Mouse (Mus musculus) G1E (cell line): ENCODE results near the gene Cish. TPM values are rescaled to one million over a fixed set of nuclear protein-coding genes. Genes with fewer than 3 reads are reported as not detected.

Experiments
- ATAC-seq: 2 replicates; pipeline ENCODE4 v1.8.0; 2016; ENCODE audit warnings: mild to moderate bottlenecking; ENCODE audit not compliant: insufficient number of reproducible peaks, poor library complexity, low FRiP score, severe bottlenecking; ENCODE audit errors: extremely low read depth
- DNase-seq: peaks from one replicate; pipeline ENCODE4 v3.0.0; 2012; ENCODE audit warnings: low spot score
- H3K27me3 ChIP-seq: 2 replicates; pipeline ENCODE4 v1.6.1; 2012; ENCODE audit warnings: mild to moderate bottlenecking, low read length, inconsistent platforms; ENCODE audit not compliant: insufficient read depth
- H3K36me3 ChIP-seq: replicated peaks from 2 replicates; pipeline ENCODE3; 2012; ENCODE audit warnings: mild to moderate bottlenecking, inconsistent platforms
- H3K4me1 ChIP-seq: 2 replicates; pipeline ENCODE4 v1.6.1; 2012; ENCODE audit warnings: low read depth, low read length, inconsistent platforms, mixed read lengths; ENCODE audit not compliant: insufficient read depth
- H3K4me3 ChIP-seq: 2 replicates; pipeline ENCODE4 v1.5.1; 2012; ENCODE audit warnings: low read depth, mild to moderate bottlenecking, inconsistent platforms, low read length, moderate library complexity, mixed read lengths
- H3K9me3 ChIP-seq: replicated peaks from 2 replicates; pipeline ENCODE4 v1.6.1; 2012; ENCODE audit warnings: inconsistent platforms
- CTCF ChIP-seq: IDR thresholded peaks from 2 replicates; pipeline ENCODE4 v1.5.1; 2012; ENCODE audit warnings: low read depth, low read length, inconsistent platforms, mixed read lengths
- GATA1 ChIP-seq: IDR thresholded peaks from 2 replicates; pipeline ENCODE4 v1.6.1; 2012; ENCODE audit warnings: borderline replicate concordance, low read length, inconsistent platforms, mixed read lengths
- GATA2 ChIP-seq: IDR thresholded peaks from 2 replicates; pipeline ENCODE4 v1.6.1; 2012; ENCODE audit warnings: low read depth, low read length, inconsistent platforms, borderline replicate concordance
- POLR2AphosphoS5 ChIP-seq: IDR thresholded peaks from 2 replicates; pipeline ENCODE4 v1.6.1; 2012; ENCODE audit warnings: low read depth, low read length, inconsistent platforms; ENCODE audit not compliant: insufficient replicate concordance
- TAL1 ChIP-seq: conservative IDR thresholded peaks from 2 replicates; pipeline ENCODE4 v1.6.1; 2012; ENCODE audit warnings: low read depth, low read length, inconsistent platforms, mixed read lengths
- polyA plus RNA-seq: library from polyadenylated mRNA; stranded (reverse); fragments of >175 nt; gene quantifications from 2 replicates; pipeline ENCODE4 v1.2.3, GENCODE M21; 2012
- total RNA-seq, 2 experiments: library from RNA; stranded (forward) in 1 of 2; stranded (reverse) in 1 of 2; fragments of 200-1000 nt in 1 of 2; fragments of >200 nt in 1 of 2; fragmentation: Nextera tagmentation in 1 of 2; gene quantifications; 2 replicates each; pipeline ENCODE4 v1.2.3; 2014 to 2017

Cish gene
- total and polyA plus RNA-seq, 3 experiments, result 24.7 to 151 (median 106) TPM

GRCm38 (mm10) chr9:107340911-107341645 lies 45.3 kb downstream of the Cish start:
- no peak for ATAC-seq
- TF ChIP-seq GATA2, result no peak
- no peak for TF ChIP-seq CTCF
- TF ChIP-seq GATA1, result no peak

GRCm38 (mm10) chr9:107342201-107342709 lies 46.4 kb downstream of the Cish start:
- Histone ChIP-seq H3K9me3 (no peaks in the 10 kb centered on the region), H3K4me1 (peaks cover 44% of the 10 kb centered on the region), H3K4me3 (no peak overlapping the region), H3K27me3 (peaks cover 41% of the 10 kb centered on the region), H3K36me3 (no peaks in the 10 kb centered on the region)
- DNase-seq (no peak), ATAC-seq (no peak)
- TF ChIP-seq GATA1 (no peak), TAL1 (no peak), POLR2AphosphoS5 (no peak), GATA2 (no peak), CTCF (no peak)

More at GRCm38 (mm10) chr9:107340911-107341645, 45.3 kb downstream of the Cish start:
- peaks cover 53% of the 10 kb centered on the region for H3K4me1 ChIP-seq
- DNase-seq, result no peak
- peak overlapping the region; percentile 74 for H3K4me3 ChIP-seq
- no peaks in the 10 kb centered on the region for H3K9me3 ChIP-seq
- H3K27me3 ChIP-seq, result peaks cover 32% of the 10 kb centered on the region
- H3K36me3 ChIP-seq, result peaks cover 8% of the 10 kb centered on the region

GRCm38 (mm10) chr9:107343146-107343943 lies 47.5 kb downstream of the Cish start:
- H3K4me3 ChIP-seq, result no peak overlapping the region
- H3K36me3 ChIP-seq, result no peaks in the 10 kb centered on the region
- no peak for DNase-seq
- no peak for ATAC-seq
- H3K9me3 ChIP-seq, result no peaks in the 10 kb centered on the region
- H3K4me1 ChIP-seq, result peaks cover 39% of the 10 kb centered on the region
- TF ChIP-seq GATA2 (no peak), TAL1 (no peak), GATA1 (no peak)
- peaks cover 49% of the 10 kb centered on the region for H3K27me3 ChIP-seq

- Histone ChIP-seq H3K27me3 (peaks cover 54% of the 10 kb centered on the region), H3K4me3 (no peak overlapping the region), H3K9me3 (no peaks in the 10 kb centered on the region), H3K36me3 (no peaks in the 10 kb centered on the region), H3K4me1 (peaks cover 36% of the 10 kb centered on the region)
- ATAC-seq, result no peak
- TF ChIP-seq CTCF, result no peak
- TF ChIP-seq GATA2, result no peak
- TF ChIP-seq POLR2AphosphoS5, result no peak
- TF ChIP-seq TAL1, result no peak
- TF ChIP-seq GATA1, result no peak
- DNase-seq, result no peak
These were observed 48.2 kb downstream of the Cish start for GRCm38 (mm10) chr9:107344027-107344426.

- no peak for ATAC-seq
- H3K27me3 ChIP-seq, result peaks cover 66% of the 10 kb centered on the region
- peaks cover 25% of the 10 kb centered on the region for H3K4me1 ChIP-seq
These were observed 50.3 kb downstream of the Cish start for GRCm38 (mm10) chr9:107346081-107346480.

GRCm38 (mm10) chr9:107347586-107348183 lies 51.9 kb downstream of the Cish start:
- Histone ChIP-seq H3K4me1 (peaks cover 13% of the 10 kb centered on the region), H3K27me3 (peaks cover 74% of the 10 kb centered on the region), H3K36me3 (no peaks in the 10 kb centered on the region), H3K4me3 (no peak overlapping the region), H3K9me3 (no peaks in the 10 kb centered on the region)
- TF ChIP-seq TAL1 (no peak), GATA2 (no peak), GATA1 (no peak), POLR2AphosphoS5 (no peak), CTCF (no peak)
- ATAC-seq, result no peak
- no peak for DNase-seq

More at GRCm38 (mm10) chr9:107346081-107346480, 50.3 kb downstream of the Cish start:
- no peak overlapping the region for H3K4me3 ChIP-seq
- no peaks in the 10 kb centered on the region for H3K36me3 ChIP-seq
- no peaks in the 10 kb centered on the region for H3K9me3 ChIP-seq
- no peak for DNase-seq
- TF ChIP-seq POLR2AphosphoS5 (no peak), GATA2 (no peak), GATA1 (no peak), TAL1 (no peak), CTCF (no peak)
